Mouse (Mus musculus): ENCODE results near the gene Spin2c. TPM values are rescaled to one million over a fixed set of nuclear protein-coding genes. Genes with fewer than 3 reads are reported as not detected.

Gene Spin2c
- 2.6 TPM for total RNA-seq (2023)

DNA sequence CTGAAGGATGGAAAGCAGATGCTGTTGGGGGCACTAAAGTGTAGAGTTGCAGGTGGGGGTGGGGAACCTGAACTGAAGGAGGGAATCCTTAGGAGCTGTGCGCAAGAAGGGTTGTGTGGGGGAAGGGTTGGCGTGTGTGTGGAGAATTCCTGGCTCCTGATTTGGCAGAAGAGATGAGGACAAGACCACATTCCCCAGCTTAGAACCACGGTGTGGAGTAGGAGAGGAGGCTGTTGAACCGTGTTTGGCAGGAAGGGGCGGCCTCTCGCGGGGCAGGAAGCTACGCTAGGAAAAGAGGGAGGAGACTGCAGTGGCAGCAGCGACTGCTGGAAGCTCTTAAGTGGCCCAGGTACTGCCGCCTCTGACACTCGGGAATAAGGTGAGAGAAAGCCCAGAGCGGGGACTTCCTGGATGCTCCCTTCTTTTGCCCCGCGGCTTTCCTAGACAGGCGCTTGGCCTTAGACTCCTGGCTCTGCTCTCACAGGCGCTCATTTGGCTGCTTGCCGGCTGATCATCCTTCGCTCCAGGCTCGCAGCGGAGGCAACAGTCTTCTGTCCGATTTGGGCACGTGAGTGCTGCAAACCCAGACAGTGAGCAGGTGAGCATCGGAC, at the start of gene Spin2c:
Gene Spin2c, plus strand, starts transcription at position 275 of the 611 bp plus-strand sequence.

Other genes with a start within 250 kb of the Spin2c start
- gene Kctd12b, start 135.8 kb upstream of the Spin2c start, total RNA-seq (2023): 4.5 TPM
- 15.7 TPM for gene Nbdy, start 108.6 kb upstream of the Spin2c start, total RNA-seq (2023)
- not detected for gene Samt1, start 180.4 kb downstream of the Spin2c start, total RNA-seq (2023)
- gene 4921511M17Rik, start 201.6 kb downstream of the Spin2c start, total RNA-seq (2023): not detected
- not detected for gene Gm10057, start 222.8 kb downstream of the Spin2c start, total RNA-seq (2023)